ENCODE assay signal across 9 mouse cellular contexts in genomic region chr2:172773176-172773575, GRCm38 (mm10).
DNase-seq lines count a peak whose midpoint lies in the region; ATAC-seq and TF ChIP-seq lines count a peak whose summit lies in the region.
"Had no signal": no experiment of that assay in that cellular context is flagged by ENCODE, and none has a peak within 500 bp of the region (broad histone marks: within the 10 kb centered on the region; RNA-seq: fewer than 3 reads in every experiment).

No protein-coding gene starts in this region.

- H3K36me3 ChIP-seq in midbrain, embryonic 14.5 days (ENCODE audit: control insufficient read depth, insufficient read depth, low read length), result no peaks in the 10 kb centered on the region
- H3K36me3 ChIP-seq: limb, embryonic 12.5 days had no signal

- no peak for TF ChIP-seq POLR2A in cerebellum, adult 2 months (IDR thresholded peaks at IDR 0.05; ENCODE audit: borderline replicate concordance, insufficient read depth, low read length)
- TF ChIP-seq POLR2A in cortical plate, adult 2 months (IDR thresholded peaks at IDR 0.05; ENCODE audit: extremely low read depth, insufficient read depth, low read length), result no peak

- H3K4me3 ChIP-seq in cerebellum, adult 2 months (replicated peaks; ENCODE audit: insufficient read depth, low read depth, low read length), result no peak overlapping the region
- no peak overlapping the region for H3K4me3 ChIP-seq in cortical plate, adult 2 months (ENCODE audit: insufficient read depth, low read length)
- H3K4me3 ChIP-seq in midbrain, embryonic 14.5 days (replicated peaks; ENCODE audit: low read depth, low read length), result no peak overlapping the region
- H3K4me3 ChIP-seq: limb, embryonic 12.5 days had no signal

- no peaks in the 10 kb centered on the region for H3K4me1 ChIP-seq in cerebellum, adult 2 months (ENCODE audit: control insufficient read depth, insufficient read depth, low read length)
- no peaks in the 10 kb centered on the region for H3K4me1 ChIP-seq in cortical plate, adult 2 months (ENCODE audit: control insufficient read depth, insufficient read depth, low read length)
- H3K4me1 ChIP-seq in midbrain, embryonic 14.5 days (ENCODE audit: control insufficient read depth, insufficient read depth, low read length), result no peaks in the 10 kb centered on the region

- no peaks in the 10 kb centered on the region for H3K9me3 ChIP-seq in midbrain, embryonic 14.5 days (ENCODE audit: control insufficient read depth, low read length)

- no peak for ATAC-seq in midbrain, embryonic 14.5 days (ENCODE audit: low FRiP score, low TSS enrichment)

- DNase-seq in cerebellum, adult 2 months, result peak; percentile 11 to 41
- DNase-seq in cerebellum, adult 11-12 months, result no peak
- DNase-seq in R1 (ENCODE audit: low read depth, low spot score), result peak; percentile 70
- DNase-seq in heart, postnatal 14 days, result peak; percentile 65 to 84
- DNase-seq in left cerebral cortex, adult 18-20 months (ENCODE audit: low spot score in 2 of 2), result peak; percentile 46 to 72
- peak; percentile 79 for DNase-seq in midbrain, embryonic 14.5 days
- DNase-seq in thymus, adult 18-20 months, result peak; percentile 27 to 38

- TF ChIP-seq CTCF in cerebellum, adult 2 months (IDR thresholded peaks at IDR 0.05; ENCODE audit: borderline replicate concordance, insufficient read depth, low read depth, low read length), result peak; percentile 66
- TF ChIP-seq CTCF in cortical plate, adult 2 months (IDR thresholded peaks at IDR 0.05; ENCODE audit: extremely low read depth, insufficient read depth, low read length), result peak; percentile 74

- H3K27ac ChIP-seq in cerebellum, adult 2 months (ENCODE audit: insufficient read depth, low read length), result no peak overlapping the region
- no peak overlapping the region for H3K27ac ChIP-seq in cortical plate, adult 2 months (ENCODE audit: insufficient read depth, low read length)
- no peak overlapping the region for H3K27ac ChIP-seq in midbrain, embryonic 14.5 days (replicated peaks; ENCODE audit: low read depth, low read length)
- H3K27ac ChIP-seq: limb, embryonic 12.5 days had no signal

- no peak overlapping the region for H3K9ac ChIP-seq in midbrain, embryonic 14.5 days (replicated peaks; ENCODE audit: low read length)
- H3K9ac ChIP-seq: limb, embryonic 12.5 days had no signal

- H3K27me3 ChIP-seq in cerebellum, adult 2 months (ENCODE audit: control insufficient read depth, insufficient read depth, low read length), result peaks cover 1% of the 10 kb centered on the region; the same call in 1 of the 2 replicates
- H3K27me3 ChIP-seq in midbrain, embryonic 14.5 days (ENCODE audit: control insufficient read depth, insufficient read depth, low read length), result peaks cover 4% of the 10 kb centered on the region

- H3K4me2 ChIP-seq in midbrain, embryonic 14.5 days (ENCODE audit: low read length), result no peak overlapping the region
- H3K4me2 ChIP-seq: limb, embryonic 12.5 days had no signal

- WGBS in cerebellum, adult 2 months, result 0% methylated on average over 2 of the region's 2 CpGs
- 0% methylated on average over 2 of the region's 2 CpGs for WGBS in midbrain, embryonic 14.5 days

- intact Hi-C loops in heart, postnatal 14 days (cut with DNase I), result loop anchor here (2.0 kb wide), 2 partner anchors 222 to 294 kb away; no protein-coding TSS in a partner anchor
